Mouse (Mus musculus) heart, adult 2 months (tissue): Measurements from ENCODE around the gene Glra4.

ENCODE experiments used
- CTCF ChIP-seq: fragments of 200-600 bp; IDR thresholded peaks from 2 replicates; pipeline ENCODE4 v1.8.1; 2022; ENCODE audit warnings: antibody characterized with exemption, mild to moderate bottlenecking, moderate library complexity
- EP300 ChIP-seq: fragments of 200-500 bp; IDR thresholded peaks from 2 replicates; pipeline ENCODE4 v1.6.1; 2011; ENCODE audit warnings: low read depth, low read length, control low read depth; ENCODE audit not compliant: insufficient read depth
- POLR2A ChIP-seq: fragments of 200-500 bp; IDR thresholded peaks from 2 replicates; pipeline ENCODE4 v1.6.1; 2011; ENCODE audit warnings: mild to moderate bottlenecking, low read depth, low read length, control low read depth; ENCODE audit not compliant: insufficient read depth

- no peak for TF ChIP-seq CTCF
- TF ChIP-seq EP300: no peak
- no peak for TF ChIP-seq POLR2A
Measured at GRCm38 (mm10) chrX:136743459-136743858, 36.5 kb downstream of the Glra4 start, which contains the start of gene Morf4l2.
